Mouse (Mus musculus): ENCODE data around the gene Tmem269. TPM values are rescaled to one million over a fixed set of nuclear protein-coding genes. Genes with fewer than 3 reads are reported as not detected.

Gene Tmem269
- total RNA-seq (2021), result not detected
- long read RNA-seq, experiment 1, result 0 reads
- long read RNA-seq, experiment 2, result 0 reads

- no peak for DNase-seq (ENCODE audit: low spot score)
Observed at GRCm38 (mm10) chr4:119218169-119218568, at the start of gene Tmem269. Gene Tmem269, minus strand, starts transcription at chr4:119218217.

- no peak for DNase-seq (ENCODE audit: low spot score)
Observed at GRCm38 (mm10) chr4:119266606-119267005, 48.6 kb upstream of the Tmem269 start.

GRCm38 (mm10) chr4:119263459-119263858, 45.4 kb upstream of the Tmem269 start:
- DNase-seq (ENCODE audit: low spot score), result no peak

- DNase-seq (ENCODE audit: low spot score), result no peak
Observed at GRCm38 (mm10) chr4:119262483-119262882, 44.5 kb upstream of the Tmem269 start.

GRCm38 (mm10) chr4:119261087-119261713, 43.2 kb upstream of the Tmem269 start:
- no peak for DNase-seq (ENCODE audit: low spot score)

GRCm38 (mm10) chr4:119259344-119260254, 41.6 kb upstream of the Tmem269 start:
- no peak for DNase-seq (ENCODE audit: low spot score)

GRCm38 (mm10) chr4:119257083-119257482, 39.1 kb upstream of the Tmem269 start:
- DNase-seq (ENCODE audit: low spot score), result no peak

GRCm38 (mm10) chr4:119255351-119255750, 37.3 kb upstream of the Tmem269 start, which contains the start of gene Cldn19:
Gene Cldn19, plus strand, starts transcription at chr4:119255414.
- DNase-seq (ENCODE audit: low spot score), result no peak

- no peak for DNase-seq (ENCODE audit: low spot score)
Observed at GRCm38 (mm10) chr4:119254012-119254618, 36.1 kb upstream of the Tmem269 start.

- no peak for DNase-seq (ENCODE audit: low spot score)
Observed at GRCm38 (mm10) chr4:119252025-119252808, 34.2 kb upstream of the Tmem269 start.

GRCm38 (mm10) chr4:119248407-119248965, 30.5 kb upstream of the Tmem269 start:
- DNase-seq (ENCODE audit: low spot score), result no peak

GRCm38 (mm10) chr4:119247462-119248235, 29.6 kb upstream of the Tmem269 start:
- DNase-seq (ENCODE audit: low spot score), result peak; percentile 76

- DNase-seq (ENCODE audit: low spot score), result no peak
Observed at GRCm38 (mm10) chr4:119246688-119247225, 28.7 kb upstream of the Tmem269 start.

GRCm38 (mm10) chr4:119245961-119246360, 27.9 kb upstream of the Tmem269 start:
- no peak for DNase-seq (ENCODE audit: low spot score)

- no peak for DNase-seq (ENCODE audit: low spot score)
Observed at GRCm38 (mm10) chr4:119245556-119245955, 27.5 kb upstream of the Tmem269 start.

GRCm38 (mm10) chr4:119244468-119245240, 26.6 kb upstream of the Tmem269 start:
- no peak for DNase-seq (ENCODE audit: low spot score)

GRCm38 (mm10) chr4:119242571-119242970, 24.6 kb upstream of the Tmem269 start:
- no peak for DNase-seq (ENCODE audit: low spot score)

- DNase-seq (ENCODE audit: low spot score), result no peak
Observed at GRCm38 (mm10) chr4:119241664-119242063, 23.6 kb upstream of the Tmem269 start.

GRCm38 (mm10) chr4:119239181-119239682, 21.2 kb upstream of the Tmem269 start:
- peak; percentile 59 for DNase-seq (ENCODE audit: low spot score)

Measured in gastrocnemius, adult 18-20 months (tissue).